Mouse (Mus musculus): ENCODE results near the gene Senp3. TPM values are rescaled to one million over a fixed set of nuclear protein-coding genes. Genes with fewer than 3 reads are reported as not detected.
"Not testable (repeated sequence)": the region's sequence is repeated elsewhere in the genome, so short reads cannot be mapped to it uniquely, and the experiment has no call there.

Gene Senp3
- total RNA-seq, 1 experiment from 2014 or later, result 67.5 TPM

GRCm38 (mm10) chr11:69662213-69662966, 19.5 kb downstream of the Senp3 start, which contains the start of gene Mpdu1:
Mpdu1 (minus strand) TSS chr11:69662642.
- ATAC-seq (replicated peaks; ENCODE audit: insufficient number of reproducible peaks, low FRiP score, low TSS enrichment, poor library complexity, severe bottlenecking), result peak; percentile 67

- ATAC-seq (replicated peaks; ENCODE audit: insufficient number of reproducible peaks, low FRiP score, low TSS enrichment, poor library complexity, severe bottlenecking), result no peak
Observed at GRCm38 (mm10) chr11:69661221-69661881, 20.5 kb downstream of the Senp3 start.

GRCm38 (mm10) chr11:69657462-69657881, 24.4 kb downstream of the Senp3 start:
- ATAC-seq (replicated peaks; ENCODE audit: insufficient number of reproducible peaks, low FRiP score, low TSS enrichment, poor library complexity, severe bottlenecking), result no peak

GRCm38 (mm10) chr11:69656617-69657461, 25.0 kb downstream of the Senp3 start:
- ATAC-seq (replicated peaks; ENCODE audit: insufficient number of reproducible peaks, low FRiP score, low TSS enrichment, poor library complexity, severe bottlenecking), result no peak

GRCm38 (mm10) chr11:69656065-69656455, 25.8 kb downstream of the Senp3 start:
- no peak for ATAC-seq (replicated peaks; ENCODE audit: insufficient number of reproducible peaks, low FRiP score, low TSS enrichment, poor library complexity, severe bottlenecking)

- peak; percentile 30; the same call in 1 of the 2 replicates for ATAC-seq (replicated peaks; ENCODE audit: insufficient number of reproducible peaks, low FRiP score, low TSS enrichment, poor library complexity, severe bottlenecking)
Observed at GRCm38 (mm10) chr11:69655264-69656064, 26.4 kb downstream of the Senp3 start, which contains the start of gene Sox15. Sox15 (plus strand) TSS chr11:69655314.

- ATAC-seq (replicated peaks; ENCODE audit: insufficient number of reproducible peaks, low FRiP score, low TSS enrichment, poor library complexity, severe bottlenecking), result no peak
Observed at GRCm38 (mm10) chr11:69654760-69655159, 27.1 kb downstream of the Senp3 start.

GRCm38 (mm10) chr11:69653399-69653798, 28.5 kb downstream of the Senp3 start:
- ATAC-seq (replicated peaks; ENCODE audit: insufficient number of reproducible peaks, low FRiP score, low TSS enrichment, poor library complexity, severe bottlenecking), result no peak

GRCm38 (mm10) chr11:69645860-69646259, 36.0 kb downstream of the Senp3 start:
- ATAC-seq (replicated peaks; ENCODE audit: insufficient number of reproducible peaks, low FRiP score, low TSS enrichment, poor library complexity, severe bottlenecking), result no peak

- no peak for ATAC-seq (replicated peaks; ENCODE audit: insufficient number of reproducible peaks, low FRiP score, low TSS enrichment, poor library complexity, severe bottlenecking)
Observed at GRCm38 (mm10) chr11:69635471-69635870, 46.4 kb downstream of the Senp3 start.

GRCm38 (mm10) chr11:69633128-69633866, 48.6 kb downstream of the Senp3 start:
- ATAC-seq (replicated peaks; ENCODE audit: insufficient number of reproducible peaks, low FRiP score, low TSS enrichment, poor library complexity, severe bottlenecking), result no peak

- peak; percentile 90 for ATAC-seq (replicated peaks; ENCODE audit: insufficient number of reproducible peaks, low FRiP score, low TSS enrichment, poor library complexity, severe bottlenecking)
Observed at GRCm38 (mm10) chr11:69632284-69633089, 49.4 kb downstream of the Senp3 start, which contains the start of gene Fxr2. Fxr2 (plus strand) TSS chr11:69632990.

GRCm38 (mm10) chr11:69629802-69630201, 52.1 kb downstream of the Senp3 start:
- no peak for ATAC-seq (replicated peaks; ENCODE audit: insufficient number of reproducible peaks, low FRiP score, low TSS enrichment, poor library complexity, severe bottlenecking)

GRCm38 (mm10) chr11:69628286-69628685, 53.6 kb downstream of the Senp3 start:
- peak; percentile 55 for ATAC-seq (replicated peaks; ENCODE audit: insufficient number of reproducible peaks, low FRiP score, low TSS enrichment, poor library complexity, severe bottlenecking)

- not testable (repeated sequence) for ATAC-seq (replicated peaks; ENCODE audit: insufficient number of reproducible peaks, low FRiP score, low TSS enrichment, poor library complexity, severe bottlenecking)
Observed at GRCm38 (mm10) chr11:69624339-69624738, 57.5 kb downstream of the Senp3 start.
